Mouse (Mus musculus) heart, embryonic 14.5 days (tissue): ENCODE measurements around the gene Ugt8a. TPM values are rescaled to one million over a fixed set of nuclear protein-coding genes. Genes with fewer than 3 reads are reported as not detected.

Experiments used
- ATAC-seq: fragments of 200-750 bp; cut with Nextera tagmentation; 2 replicates; pipeline ENCODE4 v1.8.0; 2017; ENCODE audit warnings: low read depth, moderate TSS enrichment; ENCODE audit not compliant: insufficient number of reproducible peaks, insufficient read depth, low FRiP score
- H3K27ac ChIP-seq, 2 experiments: fragments of 200-500 bp in 1 of 2; fragments of 300-500 bp in 1 of 2; sonication (generic) in 1 of 2; replicated peaks in 1 of 2; 2 replicates each; pipeline ENCODE4 v1.5.1; 2012 to 2014; ENCODE audit warnings: low read depth in 2 of 2, low read length in 2 of 2, control low read depth in 1 of 2, mild to moderate bottlenecking in 1 of 2, mixed read lengths in 1 of 2; ENCODE audit not compliant: control insufficient read depth in 1 of 2, insufficient read depth in 1 of 2
- H3K27me3 ChIP-seq: fragments of 300-500 bp; sonication (generic); 2 replicates; pipeline ENCODE4 v1.6.1; 2014; ENCODE audit warnings: mild to moderate bottlenecking, low read length, control low read depth; ENCODE audit not compliant: control insufficient read depth, insufficient read depth
- H3K36me3 ChIP-seq: fragments of 300-500 bp; sonication (generic); 2 replicates; pipeline ENCODE4 v1.6.1; 2014; ENCODE audit warnings: mild to moderate bottlenecking, control low read depth, low read length, mixed read lengths; ENCODE audit not compliant: control insufficient read depth, insufficient read depth
- H3K4me1 ChIP-seq, 2 experiments: fragments of 200-500 bp in 1 of 2; fragments of 300-500 bp in 1 of 2; sonication (generic) in 1 of 2; 2 replicates each; pipeline ENCODE4 v1.6.1; 2012 to 2014; ENCODE audit warnings: low read length in 2 of 2, control low read depth in 1 of 2, mixed read lengths in 1 of 2; ENCODE audit not compliant: control insufficient read depth in 2 of 2, insufficient read depth in 2 of 2
- H3K4me2 ChIP-seq: fragments of 300-500 bp; sonication (generic); 2 replicates; pipeline ENCODE4 v1.6.1; 2014; ENCODE audit warnings: mild to moderate bottlenecking, low read length
- H3K4me3 ChIP-seq, 2 experiments: fragments of 200-500 bp in 1 of 2; fragments of 300-500 bp in 1 of 2; sonication (generic) in 1 of 2; 2 replicates each; pipeline ENCODE4 v1.5.1; 2012 to 2014; ENCODE audit warnings: low read length in 2 of 2, mild to moderate bottlenecking in 2 of 2, control low read depth in 1 of 2, low read depth in 1 of 2, moderate library complexity in 1 of 2; ENCODE audit not compliant: control insufficient read depth in 1 of 2, insufficient read depth in 1 of 2
- H3K9ac ChIP-seq: fragments of 300-500 bp; sonication (generic); 2 replicates; pipeline ENCODE4 v1.6.1; 2014; ENCODE audit warnings: mild to moderate bottlenecking, low read length
- H3K9me3 ChIP-seq: fragments of 300-500 bp; sonication (generic); 2 replicates; pipeline ENCODE4 v1.6.1; 2016; ENCODE audit warnings: low read length, control low read depth; ENCODE audit not compliant: control insufficient read depth
- WGBS: fragments of 180-500 bp; shearing (Covaris S2); extraction: QIAGEN DNeasy Blood & Tissue Kit; methylation state at CpG from one replicate; pipeline ENCODE4 v1.1.7; 2014; 5-methylcytosine and 5-hydroxymethylcytosine counted together
- polyA plus RNA-seq: library from polyadenylated mRNA; unstranded; fragments of >200 nt; fragmentation: Nextera tagmentation; extraction: Ambion mirVana; gene quantifications from 2 replicates; pipeline ENCODE4 v1.2.1, GENCODE M21; 2014

Ugt8a gene
- polyA plus RNA-seq, 1 experiment from 2014 or later, result 0.07 TPM

GRCm38 (mm10) chr3:125954881-125955280, 16.5 kb upstream of the Ugt8a start:
- WGBS, result 70% methylated on average over 1 of the region's 1 CpGs
- Histone ChIP-seq H3K4me3 (no peak overlapping the region), H3K4me1 (no peaks in the 10 kb centered on the region), H3K9me3 (no peaks in the 10 kb centered on the region), H3K4me2 (no peak overlapping the region), H3K27ac (no peak overlapping the region), H3K9ac (no peak overlapping the region), H3K27me3 (no peaks in the 10 kb centered on the region), H3K36me3 (no peaks in the 10 kb centered on the region)
- no peak for ATAC-seq

- H3K27ac ChIP-seq, result no peak overlapping the region
- H3K4me1 ChIP-seq, result peaks cover 0 to 11% of the 10 kb centered on the region in 2 experiments; a peak in 3 of 4 replicates
- H3K9ac ChIP-seq, result no peak overlapping the region
- H3K9me3 ChIP-seq, result no peaks in the 10 kb centered on the region
- H3K4me3 ChIP-seq, result no peak overlapping the region
- no peak overlapping the region for H3K4me2 ChIP-seq
- no peak for ATAC-seq
- WGBS, result 80% methylated on average over 3 of the region's 3 CpGs
- no peaks in the 10 kb centered on the region for H3K36me3 ChIP-seq
- peaks cover 38% of the 10 kb centered on the region for H3K27me3 ChIP-seq
These were observed 2.4 kb upstream of the Ugt8a start for GRCm38 (mm10) chr3:125940811-125941210.

GRCm38 (mm10) chr3:125938756-125939109, 314 bp upstream of the Ugt8a start:
- no peaks in the 10 kb centered on the region for H3K9me3 ChIP-seq
- ATAC-seq, result no peak
- no peaks in the 10 kb centered on the region for H3K36me3 ChIP-seq
- peak overlapping the region; percentile 49 to 58 for H3K4me3 ChIP-seq
- WGBS, result under 1% methylated on average over 27 of the region's 37 CpGs
- peak overlapping the region; percentile 96 for H3K4me2 ChIP-seq
- H3K9ac ChIP-seq, result no peak overlapping the region
- peaks cover 0 to 11% of the 10 kb centered on the region in 2 experiments; a peak in 3 of 4 replicates for H3K4me1 ChIP-seq
- H3K27me3 ChIP-seq, result peaks cover 38% of the 10 kb centered on the region
- no peak overlapping the region for H3K27ac ChIP-seq

GRCm38 (mm10) chr3:125937536-125938091, 805 bp downstream of the Ugt8a start:
- H3K27me3 ChIP-seq, result peaks cover 38% of the 10 kb centered on the region

GRCm38 (mm10) chr3:125935796-125936195, 2.6 kb downstream of the Ugt8a start:
- Histone ChIP-seq H3K9ac (no peak overlapping the region), H3K36me3 (no peaks in the 10 kb centered on the region), H3K27me3 (peaks cover 34% of the 10 kb centered on the region), H3K4me1 (peaks cover 0 to 11% of the 10 kb centered on the region in 2 experiments; a peak in 3 of 4 replicates), H3K4me3 (no peak overlapping the region), H3K4me2 (no peak overlapping the region), H3K27ac (no peak overlapping the region), H3K9me3 (no peaks in the 10 kb centered on the region)
- no peak for ATAC-seq

More at GRCm38 (mm10) chr3:125937536-125938091, 805 bp downstream of the Ugt8a start:
- Histone ChIP-seq H3K4me2 (peak overlapping the region; percentile 96), H3K9me3 (no peaks in the 10 kb centered on the region), H3K4me1 (peaks cover 0 to 11% of the 10 kb centered on the region in 2 experiments; a peak in 3 of 4 replicates), H3K36me3 (no peaks in the 10 kb centered on the region), H3K9ac (peak overlapping the region; percentile 10; the same call in 1 of the 2 replicates), H3K27ac (no peak overlapping the region), H3K4me3 (peak overlapping the region; percentile 56 to 58)
- 1% methylated on average over 38 of the region's 43 CpGs for WGBS
- no peak for ATAC-seq

- no peak overlapping the region for H3K4me2 ChIP-seq
- no peaks in the 10 kb centered on the region for H3K9me3 ChIP-seq
- no peak overlapping the region for H3K27ac ChIP-seq
- ATAC-seq, result no peak
- no peak overlapping the region for H3K9ac ChIP-seq
- H3K4me1 ChIP-seq, result peaks cover 0 to 3% of the 10 kb centered on the region in 2 experiments; a peak in 2 of 4 replicates
- H3K4me3 ChIP-seq, result no peak overlapping the region
- WGBS, result 87% methylated on average over 3 of the region's 3 CpGs
- H3K27me3 ChIP-seq, result peaks cover 12% of the 10 kb centered on the region
- no peaks in the 10 kb centered on the region for H3K36me3 ChIP-seq
These were observed 5.7 kb downstream of the Ugt8a start for GRCm38 (mm10) chr3:125932594-125933237.

- no peaks in the 10 kb centered on the region for H3K36me3 ChIP-seq
- H3K4me1 ChIP-seq, result no peaks in the 10 kb centered on the region
- H3K27me3 ChIP-seq, result no peaks in the 10 kb centered on the region
- no peak overlapping the region for H3K4me3 ChIP-seq
- no peak overlapping the region for H3K27ac ChIP-seq
- 29% methylated on average over 1 of the region's 1 CpGs for WGBS
- no peaks in the 10 kb centered on the region for H3K9me3 ChIP-seq
- no peak overlapping the region for H3K9ac ChIP-seq
- H3K4me2 ChIP-seq, result no peak overlapping the region
- ATAC-seq, result no peak
These were observed 7.4 kb downstream of the Ugt8a start for GRCm38 (mm10) chr3:125931059-125931458.
